Mouse (Mus musculus) left cerebral cortex, postnatal 10 days (tissue): Measurements from ENCODE around the gene Ubash3b. TPM values are rescaled to one million over a fixed set of nuclear protein-coding genes. Genes with fewer than 3 reads are reported as not detected.

Source experiments
- DNase-seq, 2 experiments: peaks; one replicate each; pipeline ENCODE4 v3.0.0; 2021 to 2022; ENCODE audit warnings: low spot score in 2 of 2, mixed read lengths in 1 of 2; ENCODE audit errors: extremely low spot score in 1 of 2
- intact Hi-C: fragments of 180-260 bp; cut with DNase I; formaldehyde crosslinking; loops from one replicate; pipeline ENCODE4 v1.15.1; 2025
- total RNA-seq, 2 experiments: library from RNA; stranded (reverse); gene quantifications; 2 replicates each; pipeline ENCODE4 v1.2.3; 2021

Gene Ubash3b
- total RNA-seq, 2 experiments from 2014 or later = 30.4 to 31.7 TPM

DNA sequence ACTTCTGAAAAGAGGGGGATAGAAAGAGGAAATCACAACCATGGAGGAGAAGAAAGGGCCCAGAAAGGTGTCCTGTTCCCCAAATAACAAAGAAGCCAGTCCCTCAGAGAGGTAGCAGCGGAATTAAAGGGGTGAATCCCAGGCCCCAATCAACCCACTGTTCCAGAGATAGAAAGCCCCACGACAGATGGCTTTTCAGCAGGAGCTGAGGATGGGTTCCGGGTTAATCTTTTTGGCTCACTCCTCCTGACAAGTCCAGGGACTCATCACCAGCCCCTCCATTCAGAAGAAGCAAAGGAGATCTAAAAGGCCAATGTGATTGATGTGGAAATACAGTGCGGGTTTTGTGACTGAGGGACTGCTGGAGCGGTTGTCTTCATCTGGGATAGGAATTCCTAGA, 117.9 kb downstream of the Ubash3b start:
- DNase-seq = no peak
- intact Hi-C loops = loop anchor here (2.0 to 5.0 kb wide), 2 partner anchors 114 to 139 kb away; no protein-coding TSS in a partner anchor

GRCm38 (mm10) chr9:41041404-41041803, 120.1 kb downstream of the Ubash3b start:
- intact Hi-C loops = loop anchor here (5.0 kb wide), 1 partner anchor 116 kb away; no protein-coding TSS in a partner anchor
- no peak for DNase-seq

DNA sequence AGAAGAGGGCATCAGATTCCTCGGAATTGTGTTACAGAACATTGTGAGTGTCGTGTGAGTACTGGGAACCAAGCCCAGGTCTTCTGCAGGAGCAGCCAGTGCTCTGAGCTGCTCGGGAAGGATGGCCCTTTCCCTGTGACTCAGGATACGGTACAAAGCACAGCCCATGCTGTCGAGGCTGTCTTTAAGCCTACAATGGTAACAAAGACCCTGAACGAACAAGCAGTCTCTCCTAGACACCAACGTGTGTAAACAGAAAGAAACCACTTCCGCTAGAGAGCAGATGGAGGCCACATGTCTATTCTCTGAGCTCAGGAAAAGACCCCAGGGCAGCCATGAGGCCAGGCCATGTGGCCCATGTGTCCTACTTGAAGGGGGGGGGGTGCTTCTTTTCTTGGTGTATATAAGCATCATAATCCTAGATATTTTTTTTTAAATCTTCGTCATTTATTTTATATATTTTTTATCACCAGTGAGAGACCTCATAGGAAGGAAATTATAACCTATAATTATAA, 123.3 kb downstream of the Ubash3b start:
- no peak for DNase-seq
- intact Hi-C loops = no loop called here

GRCm38 (mm10) chr9:41031590-41032489, 129.7 kb downstream of the Ubash3b start:
- intact Hi-C loops = no loop called here
- no peak for DNase-seq

DNA sequence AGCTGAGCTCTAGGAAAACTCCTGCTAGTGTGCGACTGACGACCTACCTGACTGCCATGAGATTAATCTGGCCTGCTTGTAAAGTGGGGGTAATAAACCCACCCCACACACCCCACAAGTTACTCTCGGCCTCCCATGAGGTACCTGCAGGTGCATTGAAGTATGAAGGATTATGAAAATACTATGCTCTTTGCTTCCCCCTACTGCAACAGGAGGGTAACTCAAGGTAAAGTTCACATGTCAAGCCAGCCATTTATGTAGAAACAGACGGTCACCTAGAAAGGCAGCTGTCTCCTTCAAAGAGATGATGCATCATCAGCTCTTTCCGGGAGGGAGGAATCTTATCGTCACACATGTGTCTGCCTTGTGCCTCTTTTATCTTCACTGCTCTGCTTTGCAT, 131.7 kb downstream of the Ubash3b start:
- intact Hi-C loops = loop anchor here (5.0 kb wide), 1 partner anchor 38 kb away; no protein-coding TSS in a partner anchor
- DNase-seq = no peak

DNA sequence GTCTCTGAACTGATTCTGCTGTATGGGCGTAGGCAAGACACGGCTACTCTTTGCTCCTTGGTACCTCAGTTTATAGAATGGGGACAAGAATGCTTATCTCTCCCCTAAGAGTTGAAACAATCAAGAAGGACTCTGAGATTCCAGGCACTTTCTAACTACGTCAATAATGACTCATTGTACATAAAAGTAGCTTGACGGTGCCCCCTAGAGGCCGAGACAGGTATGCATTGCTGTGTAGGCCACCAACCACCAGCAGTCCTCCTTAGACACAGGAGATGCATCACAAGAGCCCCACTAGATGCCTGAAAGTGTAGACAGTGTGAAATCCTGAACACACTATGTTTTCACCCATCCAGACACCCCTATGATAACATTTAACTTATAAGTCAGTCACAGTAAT, 133.0 kb downstream of the Ubash3b start:
- intact Hi-C loops = loop anchor here (5.0 kb wide), 1 partner anchor 36 kb away; no protein-coding TSS in a partner anchor
- DNase-seq = peak; percentile 38 to 58

GRCm38 (mm10) chr9:41021690-41022089, 139.8 kb downstream of the Ubash3b start:
- intact Hi-C loops = no loop called here
- DNase-seq = no peak

GRCm38 (mm10) chr9:41020486-41020885, 141.0 kb downstream of the Ubash3b start:
- intact Hi-C loops = no loop called here
- DNase-seq = no peak

DNA sequence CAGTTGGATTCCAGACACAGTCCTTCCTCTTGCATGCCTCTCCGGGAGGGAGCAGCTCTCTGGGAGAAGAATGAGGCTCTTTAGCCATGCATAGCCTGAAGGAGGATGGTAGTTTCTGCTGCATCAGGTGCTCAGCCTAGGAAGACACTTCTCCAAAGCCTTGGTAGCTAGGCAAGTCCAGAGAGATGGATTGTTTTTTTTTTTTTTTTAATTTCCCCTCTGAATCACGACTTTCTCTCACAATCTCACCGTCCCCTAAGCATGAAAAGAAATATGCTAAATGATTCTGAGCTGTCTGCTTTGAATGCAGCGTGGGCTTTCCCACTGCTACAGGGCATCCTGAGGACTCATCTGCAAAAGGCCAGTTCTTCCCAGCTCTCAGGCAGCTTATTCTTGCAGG, 147.0 kb downstream of the Ubash3b start:
- intact Hi-C loops = no loop called here
- no peak for DNase-seq

- DNase-seq = no peak
- intact Hi-C loops = no loop called here
These were observed 149.0 kb downstream of the Ubash3b start for GRCm38 (mm10) chr9:41012456-41012855.

GRCm38 (mm10) chr9:41011512-41012436, 149.7 kb downstream of the Ubash3b start:
- intact Hi-C loops = no loop called here
- peak in 1 of 2 experiments; percentile 56 for DNase-seq

DNA sequence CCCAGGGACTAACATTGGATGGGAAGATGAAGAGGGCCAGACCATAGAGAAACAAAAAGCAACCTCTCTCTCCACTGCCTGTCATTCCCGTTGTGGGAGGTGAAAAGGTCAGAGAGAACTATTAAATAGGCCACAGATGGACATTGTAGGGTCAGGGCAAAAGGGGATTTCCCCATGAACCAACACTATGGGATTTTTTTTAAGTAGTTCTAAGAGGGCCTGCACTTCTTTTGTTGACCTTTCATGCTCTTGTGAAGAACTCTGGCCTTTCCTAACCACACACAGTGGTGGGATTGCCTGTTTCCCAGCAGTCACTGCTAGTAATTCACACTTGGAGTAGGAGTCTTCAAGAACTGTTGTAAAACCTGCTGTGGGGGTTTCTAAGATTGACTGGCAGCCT, 153.7 kb downstream of the Ubash3b start:
- DNase-seq = no peak
- intact Hi-C loops = no loop called here

- intact Hi-C loops = no loop called here
- DNase-seq = no peak
These were observed 157.1 kb downstream of the Ubash3b start, which contains the start of gene Crtam for GRCm38 (mm10) chr9:41004415-41004814. Gene Crtam, minus strand, starts transcription at chr9:41004628.

DNA sequence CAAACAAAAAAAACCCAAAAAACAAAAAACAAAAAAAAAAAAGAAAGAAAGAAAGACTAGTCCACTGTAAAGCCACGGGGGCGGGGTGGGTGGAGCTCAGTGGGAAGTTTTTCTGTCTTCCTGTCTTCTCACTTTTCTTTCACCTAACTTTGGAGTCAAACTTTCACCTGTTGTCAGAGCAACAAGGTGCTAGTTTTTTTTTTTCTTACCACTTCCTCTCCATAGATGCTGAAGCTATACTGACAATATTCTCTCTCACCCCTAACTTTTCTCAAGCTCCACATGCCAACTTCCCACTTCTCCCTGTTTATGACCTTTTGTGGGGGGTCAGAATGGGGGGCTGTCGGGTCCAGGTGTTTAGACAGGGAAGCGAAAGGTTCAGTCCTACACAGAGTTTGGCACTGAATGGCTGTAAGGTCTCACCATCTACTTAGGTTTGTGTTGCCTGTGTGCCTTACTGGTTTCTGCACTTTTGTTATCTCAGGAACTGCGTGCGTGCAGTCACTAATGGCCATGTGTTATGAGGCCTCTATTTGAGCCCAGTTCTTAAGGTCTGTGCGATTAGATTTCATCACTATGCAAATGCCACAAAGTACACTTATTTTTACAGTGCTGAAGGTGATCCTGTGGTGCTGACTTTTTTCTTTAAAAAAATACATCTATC, 164.2 kb downstream of the Ubash3b start:
- no peak for DNase-seq
- intact Hi-C loops = no loop called here

GRCm38 (mm10) chr9:40994075-40994474, 167.4 kb downstream of the Ubash3b start:
- no peak for DNase-seq
- intact Hi-C loops = loop anchor here (5.0 kb wide), 1 partner anchor 33 kb away; no protein-coding TSS in a partner anchor

DNA sequence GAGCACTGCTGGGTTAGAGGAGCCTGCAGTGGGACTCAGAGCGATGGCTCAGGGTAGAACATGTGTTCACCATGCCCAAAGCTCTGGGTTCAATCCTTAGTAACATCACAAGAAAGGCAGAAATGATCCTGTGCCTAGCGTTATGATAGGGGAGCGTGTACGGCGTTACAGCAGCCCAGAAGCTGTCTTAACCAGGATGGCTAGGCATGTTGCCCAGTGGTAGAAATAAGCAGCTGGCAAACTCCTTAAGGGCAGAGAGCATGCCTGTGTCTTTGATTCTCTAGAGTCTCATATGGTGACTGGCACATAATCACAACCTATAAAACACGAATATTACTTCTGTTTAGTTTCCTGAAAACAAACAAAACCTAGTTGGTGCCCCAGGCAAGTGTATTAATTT, 170.0 kb downstream of the Ubash3b start:
- intact Hi-C loops = loop anchor here (2.0 to 5.0 kb wide), 2 partner anchors 36 to 199 kb away; no protein-coding TSS in a partner anchor
- no peak for DNase-seq

DNA sequence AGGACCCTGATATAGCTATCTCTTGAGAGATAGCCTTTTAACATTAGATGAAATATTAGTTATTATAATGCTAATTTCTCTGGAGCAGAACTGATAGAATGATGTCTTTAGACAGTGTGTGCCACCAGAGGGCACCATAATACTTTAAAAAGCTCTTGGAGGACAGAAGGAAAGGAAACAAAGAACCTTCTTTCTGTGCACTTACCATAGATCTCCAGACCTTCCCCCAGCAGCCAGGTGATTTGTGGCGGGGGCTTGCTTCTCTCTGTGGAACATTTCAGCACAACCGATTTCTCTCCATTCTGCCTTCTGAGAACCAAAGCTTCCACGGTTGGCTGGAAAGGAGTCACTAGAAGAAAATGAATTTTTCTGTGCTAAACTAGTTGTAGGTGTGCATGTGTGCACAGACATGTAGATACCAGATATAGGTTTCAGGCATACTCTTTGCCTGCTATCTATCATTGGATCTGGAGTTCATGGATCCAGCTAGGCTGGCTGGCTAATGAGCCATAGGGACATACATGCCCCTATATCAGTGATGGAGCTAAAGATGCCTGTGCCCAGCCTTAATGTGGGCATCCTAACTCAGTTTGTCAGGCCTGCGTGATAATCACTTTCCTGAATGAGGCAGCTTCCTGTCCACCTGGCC, 171.4 kb downstream of the Ubash3b start:
- peak; percentile 56 to 62 for DNase-seq
- intact Hi-C loops = loop anchor here (2.0 to 5.0 kb wide), 3 partner anchors 37 to 201 kb away; no protein-coding TSS in a partner anchor

DNA sequence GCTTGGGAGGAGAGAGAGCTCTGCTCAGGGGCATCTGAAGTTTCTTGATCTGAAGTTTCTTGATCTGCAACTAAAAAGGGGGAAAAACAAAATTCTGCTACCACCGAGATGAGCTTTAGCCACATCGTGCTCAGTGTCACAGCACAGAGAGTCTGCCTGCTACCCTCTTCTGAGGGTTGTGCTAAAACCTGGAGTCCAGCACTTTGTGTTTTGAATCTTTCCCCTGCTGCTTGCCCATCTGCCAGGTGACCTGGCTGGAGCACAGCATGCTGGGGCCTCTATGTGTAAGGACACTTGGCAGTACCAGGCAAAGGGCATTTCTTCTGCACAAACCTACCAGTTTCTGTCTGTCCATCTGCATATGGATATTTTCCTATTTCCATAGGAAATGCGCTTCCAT, 177.2 kb downstream of the Ubash3b start:
- intact Hi-C loops = no loop called here
- no peak for DNase-seq
